Mouse (Mus musculus): ENCODE measurements at regions not wholly inside any gene's neighbourhood (a gene's known extent, or its start where the extent isn't known, plus 50 kb on each side); places are given as distances from the start of the nearest gene placed in this dataset.

GRCm38 (mm10) chr11:38779585-38779984 is 1543.8 kb upstream of the Tenm2 start:
- TF ChIP-seq EP300 (IDR thresholded peaks at IDR 0.05; ENCODE audit: low read depth), result no peak
- no peak for TF ChIP-seq CTCF (IDR thresholded peaks at IDR 0.05; ENCODE audit: low read depth)
